Mouse (Mus musculus) lung, embryonic 16.5 days (tissue): ENCODE data around the gene Gpatch2. TPM values are rescaled to one million over a fixed set of nuclear protein-coding genes. Genes with fewer than 3 reads are reported as not detected.

Source experiments
- ATAC-seq: fragments of 200-750 bp; cut with Nextera tagmentation; 2 replicates; pipeline ENCODE4 v1.8.0; 2017; ENCODE audit warnings: low read depth, mild to moderate bottlenecking, moderate library complexity
- H3K27ac ChIP-seq: fragments of 300-500 bp; sonication (generic); 2 replicates; pipeline ENCODE4 v1.5.1; 2014; ENCODE audit warnings: mild to moderate bottlenecking, control low read depth, low read length
- H3K27me3 ChIP-seq: fragments of 300-500 bp; sonication (generic); 2 replicates; pipeline ENCODE4 v1.6.1; 2014; ENCODE audit warnings: low read depth, low read length, mixed read lengths; ENCODE audit not compliant: control insufficient read depth, insufficient read depth
- H3K36me3 ChIP-seq: fragments of 300-500 bp; sonication (generic); 2 replicates; pipeline ENCODE4 v1.6.1; 2014; ENCODE audit warnings: low read length; ENCODE audit not compliant: control insufficient read depth, insufficient read depth
- H3K4me1 ChIP-seq: fragments of 300-500 bp; sonication (generic); replicated peaks from 2 replicates; pipeline ENCODE4 v1.6.1; 2014; ENCODE audit warnings: low read length, mixed read lengths; ENCODE audit not compliant: control insufficient read depth, insufficient read depth
- H3K4me2 ChIP-seq: fragments of 300-500 bp; sonication (generic); 2 replicates; pipeline ENCODE4 v1.6.1; 2014; ENCODE audit warnings: low read depth, low read length, control low read depth
- H3K4me3 ChIP-seq: fragments of 300-500 bp; sonication (generic); 2 replicates; pipeline ENCODE4 v1.5.1; 2014; ENCODE audit warnings: mild to moderate bottlenecking, low read length, control low read depth
- H3K9ac ChIP-seq: fragments of 300-500 bp; sonication (generic); 2 replicates; pipeline ENCODE4 v1.6.1; 2014; ENCODE audit warnings: low read length, control low read depth
- H3K9me3 ChIP-seq: fragments of 300-500 bp; sonication (generic); 2 replicates; pipeline ENCODE4 v1.6.1; 2016; ENCODE audit warnings: low read length; ENCODE audit not compliant: control insufficient read depth
- WGBS: fragments of 180-500 bp; shearing (Covaris S2); extraction: QIAGEN DNeasy Blood & Tissue Kit; methylation state at CpG from one replicate; pipeline ENCODE4 v1.1.7; 2014; 5-methylcytosine and 5-hydroxymethylcytosine counted together
- polyA plus RNA-seq: library from polyadenylated mRNA; unstranded; fragments of >200 nt; fragmentation: Nextera tagmentation; extraction: Ambion mirVana; gene quantifications from 2 replicates; pipeline ENCODE4 v1.2.1, GENCODE M21; 2015

Gpatch2 gene
- polyA plus RNA-seq, 1 experiment from 2014 or later = 18.5 TPM

GRCm38 (mm10) chr1:187238061-187238460 is 22.8 kb downstream of the Gpatch2 start:
- H3K36me3 ChIP-seq = peaks cover 5% of the 10 kb centered on the region; the same call in 1 of the 2 replicates
- 92% methylated on average over 4 of the region's 4 CpGs for WGBS
- no peak overlapping the region for H3K9ac ChIP-seq
- H3K4me2 ChIP-seq = no peak overlapping the region
- no peak overlapping the region for H3K27ac ChIP-seq
- no peaks in the 10 kb centered on the region for H3K9me3 ChIP-seq
- no peak for ATAC-seq
- no peak overlapping the region for H3K4me3 ChIP-seq
- H3K27me3 ChIP-seq = no peaks in the 10 kb centered on the region
- H3K4me1 ChIP-seq = no peaks in the 10 kb centered on the region

GRCm38 (mm10) chr1:187240304-187240703 is 25.0 kb downstream of the Gpatch2 start:
- H3K9me3 ChIP-seq = no peaks in the 10 kb centered on the region
- no peak overlapping the region for H3K4me2 ChIP-seq
- H3K36me3 ChIP-seq = 0 out of 2 replicates have a peak, but pooled peaks cover 2% of the 10 kb centered on the region
- H3K4me1 ChIP-seq = no peaks in the 10 kb centered on the region
- ATAC-seq = no peak
- H3K27me3 ChIP-seq = no peaks in the 10 kb centered on the region
- no peak overlapping the region for H3K4me3 ChIP-seq
- no peak overlapping the region for H3K9ac ChIP-seq
- 81% methylated on average over 3 of the region's 3 CpGs for WGBS
- no peak overlapping the region for H3K27ac ChIP-seq

GRCm38 (mm10) chr1:187241329-187241728 is 26.0 kb downstream of the Gpatch2 start:
- WGBS = 84% methylated on average over 5 of the region's 5 CpGs
- ATAC-seq = no peak
- no peaks in the 10 kb centered on the region for H3K27me3 ChIP-seq
- no peak overlapping the region for H3K27ac ChIP-seq
- no peak overlapping the region for H3K9ac ChIP-seq
- H3K36me3 ChIP-seq = 0 out of 2 replicates have a peak, but pooled peaks cover 2% of the 10 kb centered on the region
- no peaks in the 10 kb centered on the region for H3K4me1 ChIP-seq
- no peak overlapping the region for H3K4me3 ChIP-seq
- H3K9me3 ChIP-seq = no peaks in the 10 kb centered on the region
- H3K4me2 ChIP-seq = no peak overlapping the region

GRCm38 (mm10) chr1:187244734-187245133 is 29.4 kb downstream of the Gpatch2 start:
- Histone ChIP-seq H3K9ac (no peak overlapping the region), H3K27ac (no peak overlapping the region), H3K36me3 (no peaks in the 10 kb centered on the region), H3K9me3 (no peaks in the 10 kb centered on the region), H3K4me2 (no peak overlapping the region), H3K27me3 (no peaks in the 10 kb centered on the region), H3K4me1 (no peaks in the 10 kb centered on the region), H3K4me3 (no peak overlapping the region)
- 74% methylated on average over 5 of the region's 5 CpGs for WGBS
- no peak for ATAC-seq

- H3K4me1 ChIP-seq = no peaks in the 10 kb centered on the region
- no peak overlapping the region for H3K4me3 ChIP-seq
- no peak for ATAC-seq
- H3K9me3 ChIP-seq = no peaks in the 10 kb centered on the region
- no peak overlapping the region for H3K9ac ChIP-seq
- H3K4me2 ChIP-seq = no peak overlapping the region
- no peak overlapping the region for H3K27ac ChIP-seq
- H3K27me3 ChIP-seq = no peaks in the 10 kb centered on the region
- no peaks in the 10 kb centered on the region for H3K36me3 ChIP-seq
- WGBS = 79% methylated on average over 1 of the region's 1 CpGs
Measured at GRCm38 (mm10) chr1:187250741-187251262, 35.5 kb downstream of the Gpatch2 start.

- Histone ChIP-seq H3K4me3 (no peak overlapping the region), H3K27me3 (no peaks in the 10 kb centered on the region), H3K36me3 (no peaks in the 10 kb centered on the region), H3K4me1 (no peaks in the 10 kb centered on the region), H3K27ac (no peak overlapping the region), H3K9ac (no peak overlapping the region), H3K9me3 (no peaks in the 10 kb centered on the region), H3K4me2 (no peak overlapping the region)
- no peak for ATAC-seq
- WGBS = 79% methylated on average over 4 of the region's 4 CpGs
Measured at GRCm38 (mm10) chr1:187258756-187259155, 43.4 kb downstream of the Gpatch2 start.

GRCm38 (mm10) chr1:187267601-187268000 is 52.3 kb downstream of the Gpatch2 start:
- Histone ChIP-seq H3K4me1 (0 out of 2 replicates have a peak, but pooled peaks cover 2% of the 10 kb centered on the region), H3K36me3 (no peaks in the 10 kb centered on the region), H3K4me2 (no peak overlapping the region), H3K27ac (no peak overlapping the region), H3K9ac (no peak overlapping the region), H3K27me3 (no peaks in the 10 kb centered on the region), H3K9me3 (no peaks in the 10 kb centered on the region), H3K4me3 (no peak overlapping the region)
- WGBS = 52% methylated on average over 4 of the region's 4 CpGs
- ATAC-seq = no peak

- Histone ChIP-seq H3K4me1 (0 out of 2 replicates have a peak, but pooled peaks cover 2% of the 10 kb centered on the region), H3K9me3 (no peaks in the 10 kb centered on the region), H3K4me3 (no peak overlapping the region), H3K9ac (no peak overlapping the region), H3K27me3 (no peaks in the 10 kb centered on the region), H3K36me3 (no peaks in the 10 kb centered on the region), H3K4me2 (no peak overlapping the region), H3K27ac (no peak overlapping the region)
- WGBS = 74% methylated on average over 10 of the region's 10 CpGs
- ATAC-seq = no peak
Measured at GRCm38 (mm10) chr1:187270318-187271247, 55.3 kb downstream of the Gpatch2 start.

- Histone ChIP-seq H3K4me1 (no peaks in the 10 kb centered on the region), H3K9ac (no peak overlapping the region), H3K4me3 (no peak overlapping the region), H3K27me3 (no peaks in the 10 kb centered on the region), H3K4me2 (no peak overlapping the region), H3K36me3 (no peaks in the 10 kb centered on the region), H3K27ac (no peak overlapping the region), H3K9me3 (no peaks in the 10 kb centered on the region)
- WGBS = 52% methylated on average over 9 of the region's 9 CpGs
- no peak for ATAC-seq
Measured at GRCm38 (mm10) chr1:187277324-187277723, 62.0 kb downstream of the Gpatch2 start.
